Mouse (Mus musculus): ENCODE data around the gene Myo1e. TPM values are rescaled to one million over a fixed set of nuclear protein-coding genes. Genes with fewer than 3 reads are reported as not detected.

The Myo1e gene
- polyA plus RNA-seq, 1 experiment from 2014 or later = 27.5 TPM

DNA sequence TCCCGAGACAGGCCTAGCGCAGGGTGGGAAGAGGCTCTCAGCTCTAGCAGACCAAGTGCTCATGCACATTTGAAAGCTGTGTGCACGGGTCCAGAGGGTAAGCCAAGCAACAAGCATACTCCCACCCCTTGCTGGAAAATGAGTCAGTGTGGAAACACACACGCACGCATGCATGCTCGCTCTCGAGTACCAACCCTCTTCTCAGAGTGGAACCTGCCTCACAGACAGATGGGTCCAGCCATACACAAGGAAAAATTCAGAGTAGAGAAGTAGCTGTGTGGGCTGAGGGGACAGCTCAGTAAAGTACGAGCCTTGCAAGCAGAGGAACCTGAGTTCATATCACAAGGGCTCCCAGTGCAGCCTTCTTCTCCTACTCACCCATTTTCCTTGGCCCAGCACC lies 202.6 kb downstream of the Myo1e start:
- H3K9ac ChIP-seq = no peak overlapping the region
- no peak for ATAC-seq (ENCODE audit: insufficient number of reproducible peaks, low FRiP score, low TSS enrichment, low read depth)
- H3K36me3 ChIP-seq = peaks cover 76% of the 10 kb centered on the region

DNA sequence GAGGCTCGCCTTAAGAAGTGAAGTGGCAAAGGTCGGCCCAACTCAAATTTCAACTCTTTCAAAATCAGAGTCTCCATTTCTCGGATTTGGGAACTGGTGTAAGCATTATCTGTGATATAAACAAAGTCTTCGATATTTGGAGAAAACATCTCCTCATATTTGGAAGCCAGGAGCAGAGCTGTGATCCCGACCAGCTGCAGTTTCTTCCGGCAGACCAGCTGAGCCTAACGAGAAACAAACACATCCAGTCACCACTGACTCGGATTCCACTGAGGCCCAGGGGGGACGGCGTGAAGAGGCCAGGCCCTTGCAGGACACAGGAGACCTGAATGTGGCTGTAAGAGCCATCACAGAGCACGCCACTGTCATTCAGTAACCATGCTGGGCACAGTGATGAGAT lies 203.5 kb downstream of the Myo1e start:
- Histone ChIP-seq H3K36me3 (peaks cover 84% of the 10 kb centered on the region), H3K9ac (no peak overlapping the region)
- 69% methylated on average over 11 of the region's 11 CpGs for whole genome bisulfite sequencing

More for the DNA sequence above, 202.6 kb downstream of the Myo1e start:
- Histone ChIP-seq H3K9me3 (no peaks in the 10 kb centered on the region), H3K27me3 (no peaks in the 10 kb centered on the region), H3K4me3 (no peak overlapping the region), H3K4me2 (no peak overlapping the region), H3K4me1 (no peaks in the 10 kb centered on the region), H3K27ac (no peak overlapping the region)
- WGBS = 94% methylated on average over 8 of the region's 8 CpGs

DNA sequence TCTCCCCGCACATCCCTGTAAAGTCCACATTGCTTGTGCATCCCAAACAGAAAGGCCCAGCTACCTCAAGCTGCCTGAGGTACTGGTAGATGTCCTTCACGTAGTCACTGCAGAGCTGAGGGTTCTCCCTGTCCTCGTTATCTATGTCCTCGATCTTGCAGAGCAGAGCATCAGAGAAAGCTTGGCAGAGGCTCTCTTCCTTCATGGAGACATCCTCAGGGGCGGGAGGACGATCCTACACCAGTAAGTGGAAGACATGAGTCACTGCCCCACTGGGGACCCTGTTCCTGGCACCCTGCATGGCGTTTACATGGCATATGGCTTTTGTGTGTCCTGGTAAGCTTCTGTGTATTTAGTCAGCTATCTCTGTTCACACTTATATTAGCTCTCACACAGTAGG lies 205.9 kb downstream of the Myo1e start:
- no peak overlapping the region for H3K27ac ChIP-seq
- H3K4me2 ChIP-seq = no peak overlapping the region
- no peaks in the 10 kb centered on the region for H3K9me3 ChIP-seq
- H3K4me1 ChIP-seq = no peaks in the 10 kb centered on the region
- WGBS = 92% methylated on average over 7 of the region's 7 CpGs
- ATAC-seq (ENCODE audit: insufficient number of reproducible peaks, low FRiP score, low TSS enrichment, low read depth) = no peak
- no peaks in the 10 kb centered on the region for H3K27me3 ChIP-seq
- H3K36me3 ChIP-seq = peaks cover 85% of the 10 kb centered on the region
- no peak overlapping the region for H3K9ac ChIP-seq
- H3K4me3 ChIP-seq = no peak overlapping the region

More for the DNA sequence above, 203.5 kb downstream of the Myo1e start:
- Histone ChIP-seq H3K4me1 (no peaks in the 10 kb centered on the region), H3K27me3 (no peaks in the 10 kb centered on the region), H3K4me2 (no peak overlapping the region), H3K4me3 (no peak overlapping the region), H3K27ac (no peak overlapping the region), H3K9me3 (no peaks in the 10 kb centered on the region)
- no peak for ATAC-seq (ENCODE audit: insufficient number of reproducible peaks, low FRiP score, low TSS enrichment, low read depth)

DNA sequence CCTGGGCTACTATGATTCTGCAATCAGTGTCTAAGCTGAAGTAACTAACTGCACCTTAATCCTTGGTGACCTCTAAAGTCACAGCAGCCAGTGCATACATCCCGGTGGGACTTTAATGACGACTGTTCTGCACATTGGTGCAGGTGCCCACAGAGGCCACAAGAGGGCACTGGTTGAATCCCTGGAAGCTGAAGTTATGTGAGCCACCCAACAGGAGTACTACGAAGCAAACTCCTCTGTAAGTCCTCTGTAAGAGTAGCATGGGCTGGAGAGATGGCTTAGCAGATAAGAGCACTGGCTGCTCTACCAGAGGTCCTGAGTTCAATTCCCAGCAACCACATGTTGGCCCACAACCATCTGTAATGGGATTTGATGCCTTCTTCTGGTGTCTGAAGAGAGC lies 209.3 kb downstream of the Myo1e start:
- WGBS = 87% methylated on average over 3 of the region's 3 CpGs

DNA sequence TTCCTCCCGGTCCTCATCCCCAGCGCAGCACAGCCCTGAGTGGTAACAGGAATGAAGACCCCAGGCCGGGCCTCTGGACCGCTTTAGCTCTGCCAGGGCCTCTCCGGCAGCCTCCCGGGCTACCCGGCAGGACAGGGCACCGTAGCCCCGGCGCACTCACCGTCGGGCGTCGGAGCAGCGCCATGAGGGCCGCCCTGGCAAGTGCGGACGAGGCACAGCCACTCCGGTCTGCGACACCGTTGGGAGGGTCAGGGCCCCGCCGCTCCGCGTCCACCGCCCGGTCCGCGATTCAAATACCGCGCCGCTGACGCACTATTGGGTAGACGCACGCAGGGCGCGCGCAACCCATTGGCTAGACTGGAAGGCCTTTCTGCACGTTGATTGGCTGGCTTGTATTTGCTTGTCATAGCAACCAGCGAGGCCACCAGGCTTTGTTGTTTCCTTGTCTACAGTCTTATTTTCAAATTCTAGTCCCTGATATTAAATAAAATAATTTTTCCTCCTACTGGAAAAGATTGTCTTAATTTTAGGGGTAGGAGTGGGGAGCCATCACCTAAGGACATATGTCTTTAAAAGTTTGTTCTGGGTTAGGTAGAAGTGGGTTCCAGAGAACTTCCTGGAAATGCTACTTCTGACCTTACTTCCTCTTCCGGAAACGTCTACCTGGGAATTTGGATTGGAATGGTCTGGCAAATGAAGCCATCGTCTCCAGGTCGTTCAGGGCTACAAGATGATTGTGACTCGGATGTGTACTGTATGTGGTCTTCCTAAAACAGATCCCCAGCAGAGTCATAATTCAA lies 214.3 kb downstream of the Myo1e start, which contains the start of gene Ccnb2:
Gene Ccnb2, minus strand, starts transcription at position 291 of the 800 bp plus-strand sequence.
- WGBS = 2% methylated on average over 45 of the region's 45 CpGs
- peak within 1 kb of the TSS; percentile 28; the same call in 1 of the 2 replicates for H3K27ac ChIP-seq

More for the DNA sequence above, 209.3 kb downstream of the Myo1e start:
- H3K4me1 ChIP-seq = peaks cover 11% of the 10 kb centered on the region
- H3K9me3 ChIP-seq = no peaks in the 10 kb centered on the region
- no peak overlapping the region for H3K9ac ChIP-seq
- H3K27ac ChIP-seq = no peak overlapping the region
- H3K4me3 ChIP-seq = no peak overlapping the region
- H3K36me3 ChIP-seq = peaks cover 59% of the 10 kb centered on the region
- no peak for ATAC-seq (ENCODE audit: insufficient number of reproducible peaks, low FRiP score, low TSS enrichment, low read depth)
- no peaks in the 10 kb centered on the region for H3K27me3 ChIP-seq
- H3K4me2 ChIP-seq = no peak overlapping the region

DNA sequence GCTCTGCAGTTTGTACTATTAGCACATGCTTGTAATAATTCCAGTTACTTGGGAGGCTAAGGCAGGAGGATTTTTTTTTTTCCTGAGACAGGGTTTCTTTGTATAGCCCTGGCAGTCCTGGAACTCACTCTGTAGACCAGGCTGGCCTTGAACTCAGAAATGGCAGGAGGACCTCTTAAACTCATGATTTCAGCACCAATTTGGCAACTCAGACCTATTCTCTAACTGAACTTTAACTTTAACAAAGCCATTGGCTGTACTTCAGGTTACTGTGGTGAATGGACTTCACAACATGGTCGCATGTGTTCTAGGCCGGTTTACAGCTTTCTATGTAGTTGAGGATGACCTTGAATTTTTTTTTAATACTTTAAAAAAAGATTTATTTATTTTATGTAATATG lies 215.5 kb downstream of the Myo1e start:
- H3K27me3 ChIP-seq = no peaks in the 10 kb centered on the region
- H3K9me3 ChIP-seq = no peaks in the 10 kb centered on the region
- H3K27ac ChIP-seq = no peak overlapping the region
- no peak overlapping the region for H3K4me3 ChIP-seq
- ATAC-seq (ENCODE audit: insufficient number of reproducible peaks, low FRiP score, low TSS enrichment, low read depth) = no peak
- H3K9ac ChIP-seq = no peak overlapping the region
- H3K36me3 ChIP-seq = peaks cover 38% of the 10 kb centered on the region
- peaks cover 11% of the 10 kb centered on the region for H3K4me1 ChIP-seq
- 85% methylated on average over 2 of the region's 2 CpGs for WGBS
- no peak overlapping the region for H3K4me2 ChIP-seq

More for the DNA sequence above, 214.3 kb downstream of the Myo1e start, which contains the start of gene Ccnb2:
- Histone ChIP-seq H3K4me1 (peaks cover 11% of the 10 kb centered on the region), H3K9me3 (no peaks in the 10 kb centered on the region), H3K36me3 (peaks cover 33% of the 10 kb centered on the region), H3K9ac (peak within 1 kb of the TSS; percentile 41), H3K4me2 (peak within 1 kb of the TSS; percentile 95), H3K27me3 (no peaks in the 10 kb centered on the region), H3K4me3 (peak within 1 kb of the TSS; percentile 66)
- peak; percentile 84 for ATAC-seq (ENCODE audit: insufficient number of reproducible peaks, low FRiP score, low TSS enrichment, low read depth)

DNA sequence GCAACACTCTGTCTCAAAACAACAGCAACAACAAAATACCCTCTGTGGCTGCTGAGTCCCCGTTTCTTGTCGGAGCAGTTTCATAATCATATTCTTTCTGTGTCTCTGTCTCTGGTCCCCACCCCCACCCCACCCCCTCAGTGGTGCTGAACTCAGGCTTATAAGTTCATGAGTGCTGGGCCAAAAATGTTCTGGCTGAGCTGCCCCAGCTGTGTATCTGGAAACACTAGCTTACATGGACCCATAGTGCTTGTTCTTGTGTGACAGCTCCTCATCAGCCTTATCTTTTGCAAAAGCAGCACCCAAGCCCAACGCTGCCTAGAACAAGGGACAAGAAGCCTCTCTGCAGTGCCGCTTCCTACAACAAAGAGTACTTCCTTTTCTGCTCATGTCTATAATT lies 232.8 kb downstream of the Myo1e start:
- Histone ChIP-seq H3K9me3 (no peaks in the 10 kb centered on the region), H3K27me3 (no peaks in the 10 kb centered on the region), H3K4me2 (no peak overlapping the region), H3K27ac (no peak overlapping the region), H3K36me3 (peaks cover 68% of the 10 kb centered on the region), H3K4me1 (no peaks in the 10 kb centered on the region), H3K9ac (no peak overlapping the region), H3K4me3 (no peak overlapping the region)
- no peak for ATAC-seq (ENCODE audit: insufficient number of reproducible peaks, low FRiP score, low TSS enrichment, low read depth)
- 96% methylated on average over 4 of the region's 4 CpGs for WGBS

DNA sequence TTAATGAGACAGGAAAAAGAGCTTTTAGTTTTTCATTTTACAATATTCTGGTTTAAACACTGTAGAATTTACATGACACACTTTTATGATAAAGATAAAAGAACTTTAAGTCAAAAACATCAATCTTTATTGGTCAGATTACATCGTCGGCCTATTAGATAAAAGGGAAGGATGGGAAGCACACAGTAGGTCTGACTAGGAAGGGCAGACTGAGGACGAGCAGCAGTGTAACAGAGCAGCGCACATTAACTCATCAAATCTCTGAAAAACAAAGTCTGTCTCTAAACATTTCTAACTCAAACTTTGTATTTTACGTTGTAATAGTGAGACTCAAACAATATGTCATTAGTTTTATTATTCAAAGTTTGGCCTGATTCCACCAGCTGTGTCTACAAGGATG lies 241.9 kb downstream of the Myo1e start:
- WGBS = 90% methylated on average over 5 of the region's 5 CpGs

More for the DNA sequence above, 241.9 kb downstream of the Myo1e start:
- H3K4me1 ChIP-seq = no peaks in the 10 kb centered on the region
- H3K27ac ChIP-seq = no peak overlapping the region
- H3K9ac ChIP-seq = no peak overlapping the region
- H3K4me2 ChIP-seq = no peak overlapping the region
- no peaks in the 10 kb centered on the region for H3K9me3 ChIP-seq
- no peaks in the 10 kb centered on the region for H3K27me3 ChIP-seq
- no peak overlapping the region for H3K4me3 ChIP-seq
- ATAC-seq (ENCODE audit: insufficient number of reproducible peaks, low FRiP score, low TSS enrichment, low read depth) = no peak
- H3K36me3 ChIP-seq = peaks cover 41% of the 10 kb centered on the region

Small RNA genes lying within 50 kb of the gene (microRNA-seq; reads per million reads assigned to microRNA genes)
- gene Mir5626 = 3.1 reads per million, percentile 7 among the genes with 10 or more reads in this experiment

Other genes with a start within 250 kb of the Myo1e start
- 106 and 117 TPM in 2 replicates for gene Bnip2, start 217.9 kb upstream of the Myo1e start, polyA plus RNA-seq (2015; fragmentation: Nextera tagmentation; extraction: Ambion mirVana)
- gene Gtf2a2, start 194.8 kb upstream of the Myo1e start, polyA plus RNA-seq (2015; fragmentation: Nextera tagmentation; extraction: Ambion mirVana) = 156 and 162 TPM in 2 replicates
- gene Gcnt3, start 169.3 kb upstream of the Myo1e start, polyA plus RNA-seq (2015; fragmentation: Nextera tagmentation; extraction: Ambion mirVana) = 0.43 and 0.67 TPM in 2 replicates
- 8.2 and 8.3 TPM in 2 replicates for gene Fam81a, start 64.8 kb upstream of the Myo1e start, polyA plus RNA-seq (2015; fragmentation: Nextera tagmentation; extraction: Ambion mirVana)
- gene Ccnb2, start 214.2 kb downstream of the Myo1e start, polyA plus RNA-seq (2015; fragmentation: Nextera tagmentation; extraction: Ambion mirVana) = 133 and 136 TPM in 2 replicates

Measured in limb, embryonic 15.5 days (tissue).